Mouse (Mus musculus): ENCODE results near the gene 1700016D06Rik. TPM values are rescaled to one million over a fixed set of nuclear protein-coding genes. Genes with fewer than 3 reads are reported as not detected.
A peak's percentile ranks its signal among the peaks of the same experiment; 100 is the strongest.

Gene 1700016D06Rik
- polyA plus RNA-seq, 1 experiment: not detected

GRCm38 (mm10) chr8:11707701-11708100 lies 6.8 kb upstream of the 1700016D06Rik start:
- TF ChIP-seq CTCF (IDR thresholded peaks at IDR 0.05; ENCODE audit: low read depth, low read length) (no peak), POLR2A (IDR thresholded peaks at IDR 0.05; ENCODE audit: insufficient read depth, low read length) (no peak), EP300 (IDR thresholded peaks at IDR 0.05; ENCODE audit: insufficient read depth, low read depth, low read length) (no peak)
- Histone ChIP-seq H3K27me3 (ENCODE audit: control insufficient read depth, insufficient read depth, low read length, poor library complexity, severe bottlenecking) (no peaks in the 10 kb centered on the region), H3K4me1 (ENCODE audit: control insufficient read depth, insufficient read depth, low read length) (no peaks in the 10 kb centered on the region), H3K4me3 (ENCODE audit: low read depth, low read length) (no peak overlapping the region), H3K27ac (ENCODE audit: insufficient read depth, low read length) (no peak overlapping the region), H3K36me3 (ENCODE audit: control insufficient read depth, insufficient read depth, low read length, poor library complexity, severe bottlenecking) (no peaks in the 10 kb centered on the region), H3K9ac (ENCODE audit: low read depth, poor library complexity, severe bottlenecking) (no peak overlapping the region), H3K9me3 (replicated peaks; ENCODE audit: control insufficient read depth, insufficient read depth, low read length, poor library complexity, severe bottlenecking) (no peaks in the 10 kb centered on the region)

- Histone ChIP-seq H3K4me3 (ENCODE audit: low read depth, low read length) (no peak overlapping the region), H3K4me1 (ENCODE audit: control insufficient read depth, insufficient read depth, low read length) (peaks cover 2% of the 10 kb centered on the region), H3K27ac (ENCODE audit: insufficient read depth, low read length) (no peak overlapping the region), H3K9me3 (replicated peaks; ENCODE audit: control insufficient read depth, insufficient read depth, low read length, poor library complexity, severe bottlenecking) (no peaks in the 10 kb centered on the region), H3K36me3 (ENCODE audit: control insufficient read depth, insufficient read depth, low read length, poor library complexity, severe bottlenecking) (no peaks in the 10 kb centered on the region), H3K9ac (ENCODE audit: low read depth, poor library complexity, severe bottlenecking) (no peak overlapping the region), H3K27me3 (ENCODE audit: control insufficient read depth, insufficient read depth, low read length, poor library complexity, severe bottlenecking) (no peaks in the 10 kb centered on the region)
- no peak for TF ChIP-seq POLR2A (IDR thresholded peaks at IDR 0.05; ENCODE audit: insufficient read depth, low read length)
- no peak for TF ChIP-seq EP300 (IDR thresholded peaks at IDR 0.05; ENCODE audit: insufficient read depth, low read depth, low read length)
- TF ChIP-seq CTCF (IDR thresholded peaks at IDR 0.05; ENCODE audit: low read depth, low read length): no peak
Measured at GRCm38 (mm10) chr8:11705818-11706217, 5.0 kb upstream of the 1700016D06Rik start.

- Histone ChIP-seq H3K4me3 (ENCODE audit: low read depth, low read length) (no peak overlapping the region), H3K9me3 (replicated peaks; ENCODE audit: control insufficient read depth, insufficient read depth, low read length, poor library complexity, severe bottlenecking) (no peaks in the 10 kb centered on the region), H3K27ac (ENCODE audit: insufficient read depth, low read length) (peak overlapping the region; percentile 80), H3K4me1 (ENCODE audit: control insufficient read depth, insufficient read depth, low read length) (peaks cover 2% of the 10 kb centered on the region), H3K9ac (ENCODE audit: low read depth, poor library complexity, severe bottlenecking) (no peak overlapping the region), H3K36me3 (ENCODE audit: control insufficient read depth, insufficient read depth, low read length, poor library complexity, severe bottlenecking) (no peaks in the 10 kb centered on the region), H3K27me3 (ENCODE audit: control insufficient read depth, insufficient read depth, low read length, poor library complexity, severe bottlenecking) (no peaks in the 10 kb centered on the region)
- no peak for TF ChIP-seq POLR2A (IDR thresholded peaks at IDR 0.05; ENCODE audit: insufficient read depth, low read length)
- TF ChIP-seq EP300 (IDR thresholded peaks at IDR 0.05; ENCODE audit: insufficient read depth, low read depth, low read length): peak; percentile 48; the same call in 1 of the 2 replicates
- no peak for TF ChIP-seq CTCF (IDR thresholded peaks at IDR 0.05; ENCODE audit: low read depth, low read length)
Measured at GRCm38 (mm10) chr8:11704716-11705420, 4.0 kb upstream of the 1700016D06Rik start.

GRCm38 (mm10) chr8:11703789-11704188 lies 2.9 kb upstream of the 1700016D06Rik start:
- H3K4me3 ChIP-seq (ENCODE audit: low read depth, low read length): no peak overlapping the region
- no peaks in the 10 kb centered on the region for H3K27me3 ChIP-seq (ENCODE audit: control insufficient read depth, insufficient read depth, low read length, poor library complexity, severe bottlenecking)
- no peak overlapping the region for H3K9ac ChIP-seq (ENCODE audit: low read depth, poor library complexity, severe bottlenecking)
- peaks cover 2% of the 10 kb centered on the region for H3K4me1 ChIP-seq (ENCODE audit: control insufficient read depth, insufficient read depth, low read length)
- TF ChIP-seq POLR2A (IDR thresholded peaks at IDR 0.05; ENCODE audit: insufficient read depth, low read length): no peak
- TF ChIP-seq CTCF (IDR thresholded peaks at IDR 0.05; ENCODE audit: low read depth, low read length): no peak
- H3K27ac ChIP-seq (ENCODE audit: insufficient read depth, low read length): 0 out of 2 replicates have a peak overlapping the region, but pooled peaks have one; percentile 80
- H3K9me3 ChIP-seq (replicated peaks; ENCODE audit: control insufficient read depth, insufficient read depth, low read length, poor library complexity, severe bottlenecking): no peaks in the 10 kb centered on the region
- H3K36me3 ChIP-seq (ENCODE audit: control insufficient read depth, insufficient read depth, low read length, poor library complexity, severe bottlenecking): no peaks in the 10 kb centered on the region

GRCm38 (mm10) chr8:11701428-11701827 lies 565 bp upstream of the 1700016D06Rik start:
- Histone ChIP-seq H3K36me3 (ENCODE audit: control insufficient read depth, insufficient read depth, low read length, poor library complexity, severe bottlenecking) (no peaks in the 10 kb centered on the region), H3K9me3 (replicated peaks; ENCODE audit: control insufficient read depth, insufficient read depth, low read length, poor library complexity, severe bottlenecking) (no peaks in the 10 kb centered on the region), H3K4me3 (ENCODE audit: low read depth, low read length) (no peak overlapping the region), H3K9ac (ENCODE audit: low read depth, poor library complexity, severe bottlenecking) (no peak overlapping the region), H3K4me1 (ENCODE audit: control insufficient read depth, insufficient read depth, low read length) (peaks cover 2% of the 10 kb centered on the region), H3K27ac (ENCODE audit: insufficient read depth, low read length) (no peak overlapping the region), H3K27me3 (ENCODE audit: control insufficient read depth, insufficient read depth, low read length, poor library complexity, severe bottlenecking) (no peaks in the 10 kb centered on the region)
- no peak for TF ChIP-seq EP300 (IDR thresholded peaks at IDR 0.05; ENCODE audit: insufficient read depth, low read depth, low read length)
- TF ChIP-seq CTCF (IDR thresholded peaks at IDR 0.05; ENCODE audit: low read depth, low read length): no peak
- no peak for TF ChIP-seq POLR2A (IDR thresholded peaks at IDR 0.05; ENCODE audit: insufficient read depth, low read length)

Measured in ES-Bruce4 (cell line).